Mouse (Mus musculus): Measurements from ENCODE around the gene Zbed3. TPM values are rescaled to one million over a fixed set of nuclear protein-coding genes. Genes with fewer than 3 reads are reported as not detected.
A peak's percentile ranks its signal among the peaks of the same experiment; 100 is the strongest.

The Zbed3 gene
- polyA plus RNA-seq (2014; fragmentation: Nextera tagmentation; extraction: Ambion mirVana): 45.7 and 48.5 TPM in 2 replicates

DNA sequence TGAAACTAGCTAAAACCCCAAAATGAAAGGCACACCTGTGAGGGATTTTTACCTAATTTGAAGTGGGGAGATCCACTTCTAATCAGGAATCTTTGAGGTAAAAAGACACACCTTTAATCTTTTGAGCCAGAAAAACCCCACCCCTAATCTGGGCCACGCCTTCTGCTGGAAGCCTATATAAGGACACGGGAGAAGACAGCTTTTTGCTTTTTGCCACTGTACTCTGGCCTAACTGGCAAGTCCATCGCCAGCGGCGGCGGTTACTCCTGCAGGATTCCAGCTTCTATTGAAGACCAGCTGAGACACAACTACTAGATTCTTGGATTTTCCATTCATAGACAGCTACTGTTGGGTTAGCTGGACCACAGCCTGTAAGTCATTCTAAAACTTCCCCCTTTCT lies at the start of gene Zbed3:
Gene Zbed3 (plus strand): TSS at position 213 of the 400 bp plus-strand sequence.
- H3K27ac ChIP-seq (ENCODE audit: low read depth, low read length): no peak within 1 kb of the TSS
- peak within 1 kb of the TSS; percentile 65 for H3K4me3 ChIP-seq (ENCODE audit: low read depth, low read length)
- H3K9ac ChIP-seq (ENCODE audit: low read length): peak within 1 kb of the TSS; percentile 96
- peaks cover 20% of the 10 kb centered on the region for H3K4me1 ChIP-seq (ENCODE audit: control insufficient read depth, insufficient read depth, low read length)
- H3K4me2 ChIP-seq: peak within 1 kb of the TSS; percentile 74
- WGBS: 90% methylated on average over 6 of the region's 6 CpGs
- H3K9me3 ChIP-seq (ENCODE audit: control insufficient read depth, low read length): no peaks in the 10 kb centered on the region
- ATAC-seq (ENCODE audit: low FRiP score) (no peak), DNase-seq (ENCODE audit: low spot score, missing footprints) (peak; percentile 49)
- H3K27me3 ChIP-seq (ENCODE audit: control insufficient read depth, insufficient read depth, low read length): no peaks in the 10 kb centered on the region
- H3K36me3 ChIP-seq (ENCODE audit: control insufficient read depth, insufficient read depth, low read length): no peaks in the 10 kb centered on the region

- H3K27ac ChIP-seq (ENCODE audit: low read depth, low read length): no peak overlapping the region
- no peak overlapping the region for H3K4me2 ChIP-seq
- H3K4me1 ChIP-seq (ENCODE audit: control insufficient read depth, insufficient read depth, low read length): no peaks in the 10 kb centered on the region
- no peak overlapping the region for H3K4me3 ChIP-seq (ENCODE audit: low read depth, low read length)
- H3K9me3 ChIP-seq (ENCODE audit: control insufficient read depth, low read length): no peaks in the 10 kb centered on the region
- WGBS: 92% methylated on average over 4 of the region's 4 CpGs
- no peaks in the 10 kb centered on the region for H3K27me3 ChIP-seq (ENCODE audit: control insufficient read depth, insufficient read depth, low read length)
- no peak overlapping the region for H3K9ac ChIP-seq (ENCODE audit: low read length)
- DNase-seq (ENCODE audit: low spot score, missing footprints) (no peak), ATAC-seq (ENCODE audit: low FRiP score) (no peak)
- no peaks in the 10 kb centered on the region for H3K36me3 ChIP-seq (ENCODE audit: control insufficient read depth, insufficient read depth, low read length)
Observed at GRCm38 (mm10) chr13:95278426-95279025, 44.9 kb upstream of the Zbed3 start.

DNA sequence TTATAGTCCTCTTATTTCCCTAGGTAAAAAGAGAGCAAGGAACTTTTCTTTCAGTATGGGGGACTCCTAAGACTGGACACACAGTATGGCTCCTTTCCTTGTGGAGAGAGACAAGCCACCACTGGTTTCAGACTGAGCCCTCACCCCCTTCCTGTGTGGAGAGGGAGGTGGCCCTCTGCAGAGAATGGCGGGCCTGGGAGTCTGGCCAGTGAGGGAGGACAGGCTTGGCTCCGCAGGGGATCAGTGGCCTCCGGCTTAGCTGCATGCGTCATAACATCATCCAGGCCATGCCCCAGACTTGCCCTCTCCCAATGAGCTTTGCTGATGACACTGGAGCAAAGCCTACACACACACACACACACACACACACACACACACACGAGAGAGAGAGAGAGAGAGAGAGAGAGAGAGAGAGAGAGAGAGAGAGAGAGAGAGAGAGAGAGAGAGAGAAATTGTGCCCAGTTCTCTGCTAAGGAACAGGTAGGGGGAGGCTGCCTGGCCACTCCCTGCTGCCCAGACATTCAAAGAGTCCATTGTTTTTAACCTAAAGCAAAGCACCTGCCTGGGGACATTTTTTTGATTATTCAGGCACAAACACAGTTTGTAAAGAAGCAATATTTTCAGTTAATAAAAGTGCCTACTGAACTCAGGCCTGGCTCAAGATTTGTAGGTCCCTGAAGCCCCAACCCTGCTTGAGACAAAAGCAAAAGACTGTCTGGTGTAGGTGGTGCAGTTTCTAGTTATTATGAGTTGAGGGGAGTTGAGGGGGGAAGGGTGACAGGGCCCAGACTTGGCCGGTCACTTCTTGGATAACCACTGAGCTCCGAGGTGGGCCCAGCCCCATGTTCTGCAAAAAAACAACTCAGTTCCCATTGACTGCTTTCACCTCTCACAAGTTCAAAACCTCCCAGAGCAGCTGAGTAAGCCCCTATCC lies 41.4 kb upstream of the Zbed3 start:
- peak; percentile 40; the same call in 1 of the 2 replicates for ATAC-seq (ENCODE audit: low FRiP score)
- no peak for DNase-seq (ENCODE audit: low spot score, missing footprints)
- Histone ChIP-seq H3K9ac (ENCODE audit: low read length) (no peak overlapping the region), H3K4me1 (ENCODE audit: control insufficient read depth, insufficient read depth, low read length) (no peaks in the 10 kb centered on the region), H3K27ac (ENCODE audit: low read depth, low read length) (no peak overlapping the region), H3K9me3 (ENCODE audit: control insufficient read depth, low read length) (no peaks in the 10 kb centered on the region), H3K4me3 (ENCODE audit: low read depth, low read length) (no peak overlapping the region), H3K4me2 (no peak overlapping the region), H3K36me3 (ENCODE audit: control insufficient read depth, insufficient read depth, low read length) (no peaks in the 10 kb centered on the region), H3K27me3 (ENCODE audit: control insufficient read depth, insufficient read depth, low read length) (no peaks in the 10 kb centered on the region)
- 33% methylated on average over 6 of the region's 7 CpGs for WGBS

DNA sequence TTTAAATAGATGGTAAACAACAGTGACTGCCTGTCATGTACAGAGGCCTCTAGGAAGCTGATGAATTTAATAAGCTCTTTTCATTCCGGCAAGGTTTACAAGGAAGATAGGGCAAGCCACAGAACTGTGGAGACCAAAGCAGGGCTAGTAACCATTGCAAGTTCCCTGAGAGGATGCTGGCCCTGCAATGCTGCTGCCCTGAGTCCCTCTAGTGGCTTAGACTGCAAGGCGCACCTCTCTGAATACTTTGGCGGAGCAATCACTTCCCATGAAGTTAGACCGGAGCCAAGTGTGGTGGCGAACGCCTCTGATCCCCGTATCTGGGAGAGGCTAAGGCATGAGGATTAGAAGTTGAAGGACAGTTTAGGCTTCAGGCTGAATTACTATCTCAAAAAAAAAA lies 36.4 kb upstream of the Zbed3 start:
- ATAC-seq (ENCODE audit: low FRiP score): peak; percentile 74
- WGBS: 8% methylated on average over 7 of the region's 7 CpGs
- no peaks in the 10 kb centered on the region for H3K4me1 ChIP-seq (ENCODE audit: control insufficient read depth, insufficient read depth, low read length)

DNA sequence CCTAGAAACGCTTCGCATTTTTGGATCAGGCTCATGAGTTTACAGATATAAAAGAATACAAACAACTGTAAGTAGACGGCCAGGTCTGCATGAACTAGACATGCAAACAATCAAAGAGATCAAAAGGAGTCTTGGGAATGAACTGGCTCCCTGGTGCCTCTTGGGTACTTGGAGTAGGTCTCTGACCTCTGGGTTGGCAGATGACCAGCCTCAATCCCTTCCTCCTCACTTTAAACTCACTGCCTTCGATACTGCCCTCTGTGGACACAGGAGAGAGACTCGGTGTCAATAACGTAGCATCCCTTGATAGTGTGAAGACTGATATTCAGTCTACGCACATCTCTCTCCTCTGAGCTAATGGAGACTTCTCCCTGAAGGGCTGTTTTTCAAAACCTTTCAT lies 35.4 kb upstream of the Zbed3 start:
- Histone ChIP-seq H3K4me2 (no peak overlapping the region), H3K36me3 (ENCODE audit: control insufficient read depth, insufficient read depth, low read length) (no peaks in the 10 kb centered on the region), H3K9ac (ENCODE audit: low read length) (no peak overlapping the region), H3K27me3 (ENCODE audit: control insufficient read depth, insufficient read depth, low read length) (no peaks in the 10 kb centered on the region), H3K27ac (ENCODE audit: low read depth, low read length) (no peak overlapping the region), H3K9me3 (ENCODE audit: control insufficient read depth, low read length) (no peaks in the 10 kb centered on the region), H3K4me1 (ENCODE audit: control insufficient read depth, insufficient read depth, low read length) (no peaks in the 10 kb centered on the region), H3K4me3 (ENCODE audit: low read depth, low read length) (no peak overlapping the region)
- WGBS: 86% methylated on average over 7 of the region's 7 CpGs
- DNase-seq (ENCODE audit: low spot score, missing footprints) (no peak), ATAC-seq (ENCODE audit: low FRiP score) (no peak)

More for the DNA sequence above, 36.4 kb upstream of the Zbed3 start:
- Histone ChIP-seq H3K36me3 (ENCODE audit: control insufficient read depth, insufficient read depth, low read length) (no peaks in the 10 kb centered on the region), H3K4me2 (no peak overlapping the region), H3K4me3 (ENCODE audit: low read depth, low read length) (no peak overlapping the region), H3K27ac (ENCODE audit: low read depth, low read length) (no peak overlapping the region), H3K27me3 (ENCODE audit: control insufficient read depth, insufficient read depth, low read length) (no peaks in the 10 kb centered on the region), H3K9me3 (ENCODE audit: control insufficient read depth, low read length) (no peaks in the 10 kb centered on the region), H3K9ac (ENCODE audit: low read length) (no peak overlapping the region)
- DNase-seq (ENCODE audit: low spot score, missing footprints): peak; percentile 88

- Histone ChIP-seq H3K36me3 (ENCODE audit: control insufficient read depth, insufficient read depth, low read length) (no peaks in the 10 kb centered on the region), H3K4me3 (ENCODE audit: low read depth, low read length) (no peak overlapping the region), H3K9me3 (ENCODE audit: control insufficient read depth, low read length) (no peaks in the 10 kb centered on the region), H3K4me1 (ENCODE audit: control insufficient read depth, insufficient read depth, low read length) (no peaks in the 10 kb centered on the region), H3K27ac (ENCODE audit: low read depth, low read length) (no peak overlapping the region), H3K27me3 (ENCODE audit: control insufficient read depth, insufficient read depth, low read length) (no peaks in the 10 kb centered on the region), H3K9ac (ENCODE audit: low read length) (no peak overlapping the region), H3K4me2 (no peak overlapping the region)
- no peak for ATAC-seq (ENCODE audit: low FRiP score)
- no peak for DNase-seq (ENCODE audit: low spot score, missing footprints)
- WGBS: 50% methylated on average over 4 of the region's 4 CpGs
Observed at GRCm38 (mm10) chr13:95291983-95292382, 31.4 kb upstream of the Zbed3 start.

- H3K27me3 ChIP-seq (ENCODE audit: control insufficient read depth, insufficient read depth, low read length): no peaks in the 10 kb centered on the region
- no peak overlapping the region for H3K9ac ChIP-seq (ENCODE audit: low read length)
- no peaks in the 10 kb centered on the region for H3K4me1 ChIP-seq (ENCODE audit: control insufficient read depth, insufficient read depth, low read length)
- no peaks in the 10 kb centered on the region for H3K9me3 ChIP-seq (ENCODE audit: control insufficient read depth, low read length)
- ATAC-seq (ENCODE audit: low FRiP score) (no peak), DNase-seq (ENCODE audit: low spot score, missing footprints) (no peak)
- no peak overlapping the region for H3K4me3 ChIP-seq (ENCODE audit: low read depth, low read length)
- no peaks in the 10 kb centered on the region for H3K36me3 ChIP-seq (ENCODE audit: control insufficient read depth, insufficient read depth, low read length)
- WGBS: 68% methylated on average over 3 of the region's 3 CpGs
- no peak overlapping the region for H3K4me2 ChIP-seq
- no peak overlapping the region for H3K27ac ChIP-seq (ENCODE audit: low read depth, low read length)
Observed at GRCm38 (mm10) chr13:95299956-95300355, 23.5 kb upstream of the Zbed3 start.

- H3K4me3 ChIP-seq (ENCODE audit: low read depth, low read length): no peak overlapping the region
- ATAC-seq (ENCODE audit: low FRiP score): no peak
- no peak overlapping the region for H3K27ac ChIP-seq (ENCODE audit: low read depth, low read length)
- no peaks in the 10 kb centered on the region for H3K4me1 ChIP-seq (ENCODE audit: control insufficient read depth, insufficient read depth, low read length)
- DNase-seq (ENCODE audit: low spot score, missing footprints): peak; percentile 79
- WGBS: 82% methylated on average over 4 of the region's 4 CpGs
- H3K4me2 ChIP-seq: no peak overlapping the region
- H3K36me3 ChIP-seq (ENCODE audit: control insufficient read depth, insufficient read depth, low read length): no peaks in the 10 kb centered on the region
- no peak overlapping the region for H3K9ac ChIP-seq (ENCODE audit: low read length)
- no peaks in the 10 kb centered on the region for H3K9me3 ChIP-seq (ENCODE audit: control insufficient read depth, low read length)
- H3K27me3 ChIP-seq (ENCODE audit: control insufficient read depth, insufficient read depth, low read length): no peaks in the 10 kb centered on the region
Observed at GRCm38 (mm10) chr13:95306596-95306995, 16.8 kb upstream of the Zbed3 start.

DNA sequence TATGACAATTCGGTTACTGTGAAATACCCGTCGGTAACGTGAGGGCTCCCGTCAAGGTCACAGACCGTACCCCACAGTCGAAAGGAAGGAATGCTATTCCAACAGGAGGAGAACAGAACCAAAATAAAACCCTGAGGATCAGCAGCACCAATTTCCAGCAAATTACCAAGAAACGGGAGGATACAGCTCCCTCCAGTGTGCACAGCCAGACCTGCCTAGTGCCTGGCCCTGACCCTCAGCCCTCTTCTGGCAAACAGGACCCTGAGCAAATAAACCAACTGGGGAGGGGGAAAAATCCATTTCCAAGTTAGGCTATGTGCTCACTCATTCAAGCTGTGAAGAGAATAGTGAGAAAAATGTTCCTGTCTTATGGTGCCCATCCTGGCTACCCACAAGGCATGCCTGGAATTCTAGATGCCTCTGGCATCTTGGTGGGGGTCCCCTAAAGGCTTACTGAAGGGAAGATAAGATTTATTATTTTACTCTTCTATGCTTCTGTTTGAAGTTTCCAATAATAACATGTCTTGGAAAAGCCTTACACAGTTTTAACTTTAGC lies 16.2 kb upstream of the Zbed3 start:
- DNase-seq (ENCODE audit: low spot score, missing footprints): peak; percentile 79
- H3K9me3 ChIP-seq (ENCODE audit: control insufficient read depth, low read length): no peaks in the 10 kb centered on the region
- ATAC-seq (ENCODE audit: low FRiP score): no peak
- H3K4me1 ChIP-seq (ENCODE audit: control insufficient read depth, insufficient read depth, low read length): no peaks in the 10 kb centered on the region
- H3K27me3 ChIP-seq (ENCODE audit: control insufficient read depth, insufficient read depth, low read length): no peaks in the 10 kb centered on the region
- H3K4me2 ChIP-seq: no peak overlapping the region
- no peaks in the 10 kb centered on the region for H3K36me3 ChIP-seq (ENCODE audit: control insufficient read depth, insufficient read depth, low read length)
- H3K9ac ChIP-seq (ENCODE audit: low read length): no peak overlapping the region
- 66% methylated on average over 8 of the region's 8 CpGs for WGBS
- no peak overlapping the region for H3K4me3 ChIP-seq (ENCODE audit: low read depth, low read length)
- no peak overlapping the region for H3K27ac ChIP-seq (ENCODE audit: low read depth, low read length)

All from midbrain, embryonic 11.5 days (tissue).